Mouse (Mus musculus): ENCODE data around the gene AW011738. TPM values are rescaled to one million over a fixed set of nuclear protein-coding genes. Genes with fewer than 3 reads are reported as not detected.

AW011738 gene
- polyA plus RNA-seq, 1 experiment from 2014 or later, result 0.72 TPM

DNA sequence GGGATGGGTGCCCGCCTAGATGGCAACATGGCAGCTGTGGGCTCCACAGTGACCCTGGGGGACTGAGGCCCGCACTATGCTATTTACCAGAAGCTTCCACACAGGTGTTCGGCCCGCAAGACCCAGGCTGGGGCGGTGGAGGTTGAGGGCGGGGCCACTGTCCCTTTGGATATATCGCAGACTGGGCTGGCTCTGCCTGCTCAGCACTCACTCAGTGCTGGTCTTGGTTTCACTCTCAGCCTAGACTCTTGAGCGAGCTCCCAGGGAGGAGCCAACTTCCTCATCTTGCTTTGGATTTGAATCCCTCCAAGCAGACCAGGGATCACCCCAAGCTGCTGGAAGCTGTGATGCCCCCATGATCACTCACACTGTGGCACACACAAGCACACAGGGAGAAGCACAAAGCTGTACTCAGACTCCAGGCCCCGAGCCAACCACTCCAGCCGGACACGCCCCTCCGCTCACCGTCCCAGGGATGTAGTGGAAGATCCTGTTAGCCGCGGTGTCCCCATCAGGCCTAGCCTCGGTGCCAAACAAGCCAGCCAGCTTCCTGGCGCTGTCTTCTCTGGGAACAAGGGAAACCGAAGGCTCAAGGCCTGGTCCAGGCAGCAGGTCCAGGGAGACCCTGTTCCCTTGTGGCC is 24.8 kb downstream of the AW011738 start:
- peaks cover 39% of the 10 kb centered on the region for H3K36me3 ChIP-seq (ENCODE audit: insufficient read depth)
- no peaks in the 10 kb centered on the region for H3K27me3 ChIP-seq (ENCODE audit: insufficient read depth, low read length)
- H3K9me3 ChIP-seq (ENCODE audit: low read depth, low read length), result no peaks in the 10 kb centered on the region
- peak overlapping the region; percentile 40 for H3K4me2 ChIP-seq
- DNase-seq (peak; percentile 55), ATAC-seq (ENCODE audit: insufficient read depth) (peak; percentile 39)
- WGBS, result 27% methylated on average over 18 of the region's 18 CpGs
- peak overlapping the region; percentile 23 for H3K9ac ChIP-seq
- TF ChIP-seq CTCF (IDR thresholded peaks at IDR 0.05; ENCODE audit: low read depth), result no peak
- 0 out of 2 replicates have a peak, but pooled peaks cover 3% of the 10 kb centered on the region for H3K4me1 ChIP-seq (ENCODE audit: insufficient read depth)
- H3K27ac ChIP-seq (ENCODE audit: low read depth), result no peak overlapping the region
- H3K4me3 ChIP-seq (ENCODE audit: low read depth, low read length), result peak overlapping the region; percentile 8; the same call in 1 of the 2 replicates

- TF ChIP-seq CTCF (IDR thresholded peaks at IDR 0.05; ENCODE audit: low read depth), result no peak
- DNase-seq (peak; percentile 35), ATAC-seq (ENCODE audit: insufficient read depth) (peak; percentile 60; the same call in 1 of the 2 replicates)
- Histone ChIP-seq H3K27ac (ENCODE audit: low read depth) (no peak overlapping the region), H3K9me3 (ENCODE audit: low read depth, low read length) (no peaks in the 10 kb centered on the region), H3K4me3 (ENCODE audit: low read depth, low read length) (0 out of 2 replicates have a peak overlapping the region, but pooled peaks have one; percentile 8), H3K4me1 (ENCODE audit: insufficient read depth) (peaks cover 3% of the 10 kb centered on the region; the same call in 1 of the 2 replicates), H3K27me3 (ENCODE audit: insufficient read depth, low read length) (no peaks in the 10 kb centered on the region), H3K36me3 (ENCODE audit: insufficient read depth) (peaks cover 45% of the 10 kb centered on the region), H3K9ac (peak overlapping the region; percentile 23), H3K4me2 (peak overlapping the region; percentile 40)
- WGBS, result 16% methylated on average over 12 of the region's 12 CpGs
These were observed 25.4 kb downstream of the AW011738 start for GRCm38 (mm10) chr4:156228393-156229024.

GRCm38 (mm10) chr4:156234021-156234501 is 31.0 kb downstream of the AW011738 start:
- H3K4me2 ChIP-seq, result peak overlapping the region; percentile 94
- no peaks in the 10 kb centered on the region for H3K9me3 ChIP-seq (ENCODE audit: low read depth, low read length)
- peaks cover 64% of the 10 kb centered on the region for H3K36me3 ChIP-seq (ENCODE audit: insufficient read depth)
- ATAC-seq (ENCODE audit: insufficient read depth), result peak; percentile 12; the same call in 1 of the 2 replicates
- peak overlapping the region; percentile 68 for H3K9ac ChIP-seq
- no peak for TF ChIP-seq CTCF (IDR thresholded peaks at IDR 0.05; ENCODE audit: low read depth)
- WGBS, result 2% methylated on average over 17 of the region's 17 CpGs
- H3K4me3 ChIP-seq (ENCODE audit: low read depth, low read length), result peak overlapping the region; percentile 92
- no peaks in the 10 kb centered on the region; the same call in none of the 2 replicates for H3K4me1 ChIP-seq (ENCODE audit: insufficient read depth)
- H3K27ac ChIP-seq (ENCODE audit: low read depth), result no peak overlapping the region
- peak; percentile 47 for DNase-seq
- H3K27me3 ChIP-seq (ENCODE audit: insufficient read depth, low read length), result no peaks in the 10 kb centered on the region

DNA sequence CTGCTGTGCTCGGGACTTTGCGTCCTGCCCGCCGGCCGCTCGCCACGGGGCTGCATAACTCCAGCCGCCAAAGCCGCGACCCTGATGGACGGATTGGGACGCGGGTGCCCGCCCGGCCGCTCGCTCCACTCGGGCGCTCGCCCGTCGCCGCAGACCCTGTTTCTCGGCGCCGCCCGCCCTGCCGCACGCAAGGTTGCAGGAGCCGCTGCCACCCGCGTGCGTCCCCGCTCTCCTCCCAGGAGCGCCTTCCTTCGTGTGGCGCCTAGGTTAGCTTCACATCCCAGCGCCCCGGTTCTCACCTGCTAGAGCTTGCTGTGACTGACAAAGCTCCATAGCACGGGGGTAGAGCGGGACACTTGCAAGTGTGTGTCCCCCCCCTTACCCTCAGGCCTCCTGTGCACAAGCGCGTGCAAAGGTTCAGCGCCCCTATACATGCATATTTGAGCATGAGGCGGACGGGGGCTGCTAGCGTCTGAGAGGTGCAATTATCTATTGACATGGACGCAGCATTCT is 31.7 kb downstream of the AW011738 start, which contains the start of gene Plekhn1:
Gene Plekhn1 (minus strand): TSS at position 157 of the 513 bp plus-strand sequence.
- TF ChIP-seq CTCF (IDR thresholded peaks at IDR 0.05; ENCODE audit: low read depth), result no peak
- peak; percentile 53 for ATAC-seq (ENCODE audit: insufficient read depth)

DNA sequence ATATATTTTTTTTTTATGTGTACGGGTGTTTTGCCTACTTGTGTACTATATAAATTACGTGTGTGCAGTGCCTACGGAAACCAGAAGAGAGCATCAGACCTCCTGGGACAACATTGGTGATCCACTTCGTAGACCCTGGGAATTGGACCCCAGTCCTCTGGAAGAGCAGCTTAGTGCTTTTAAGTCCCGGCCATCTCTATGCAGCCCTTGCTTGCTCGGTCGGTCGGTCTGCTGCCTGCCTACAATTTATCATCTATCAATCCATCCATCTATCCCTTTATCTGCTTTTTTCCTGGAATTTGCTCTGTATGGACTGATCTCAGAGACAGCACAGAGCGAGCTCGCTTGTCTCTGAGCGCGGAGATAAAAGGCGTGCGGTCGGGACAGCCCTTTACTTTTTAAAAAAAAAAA is 32.3 kb downstream of the AW011738 start:
- H3K9ac ChIP-seq, result peak overlapping the region; percentile 77
- DNase-seq (peak; percentile 73), ATAC-seq (ENCODE audit: insufficient read depth) (peak; percentile 32)
- H3K4me3 ChIP-seq (ENCODE audit: low read depth, low read length), result peak overlapping the region; percentile 92
- H3K4me2 ChIP-seq, result peak overlapping the region; percentile 94
- peak; percentile 28; the same call in 1 of the 2 replicates for TF ChIP-seq CTCF (IDR thresholded peaks at IDR 0.05; ENCODE audit: low read depth)
- under 1% methylated on average over 15 of the region's 15 CpGs for WGBS
- H3K36me3 ChIP-seq (ENCODE audit: insufficient read depth), result peaks cover 64% of the 10 kb centered on the region
- H3K4me1 ChIP-seq (ENCODE audit: insufficient read depth), result no peaks in the 10 kb centered on the region; the same call in none of the 2 replicates
- H3K9me3 ChIP-seq (ENCODE audit: low read depth, low read length), result no peaks in the 10 kb centered on the region
- H3K27me3 ChIP-seq (ENCODE audit: insufficient read depth, low read length), result no peaks in the 10 kb centered on the region
- peak overlapping the region; percentile 96; the same call in 1 of the 2 replicates for H3K27ac ChIP-seq (ENCODE audit: low read depth)

More for the DNA sequence above, 31.7 kb downstream of the AW011738 start, which contains the start of gene Plekhn1:
- H3K4me3 ChIP-seq (ENCODE audit: low read depth, low read length), result peak within 1 kb of the TSS; percentile 92
- H3K4me1 ChIP-seq (ENCODE audit: insufficient read depth), result no peaks in the 10 kb centered on the region; the same call in none of the 2 replicates
- H3K27me3 ChIP-seq (ENCODE audit: insufficient read depth, low read length), result no peaks in the 10 kb centered on the region
- WGBS, result under 1% methylated on average over 37 of the region's 48 CpGs
- peak within 1 kb of the TSS; percentile 77 for H3K9ac ChIP-seq
- H3K4me2 ChIP-seq, result peak within 1 kb of the TSS; percentile 94
- peak within 1 kb of the TSS; percentile 96 for H3K27ac ChIP-seq (ENCODE audit: low read depth)
- DNase-seq, result peak; percentile 85
- peaks cover 64% of the 10 kb centered on the region for H3K36me3 ChIP-seq (ENCODE audit: insufficient read depth)
- no peaks in the 10 kb centered on the region for H3K9me3 ChIP-seq (ENCODE audit: low read depth, low read length)

- H3K4me3 ChIP-seq (ENCODE audit: low read depth, low read length), result peak within 1 kb of the TSS; percentile 92
- H3K9ac ChIP-seq, result peak within 1 kb of the TSS; percentile 77
- peaks cover 64% of the 10 kb centered on the region for H3K36me3 ChIP-seq (ENCODE audit: insufficient read depth)
- H3K27ac ChIP-seq (ENCODE audit: low read depth), result peak within 1 kb of the TSS; percentile 96
- WGBS, result under 1% methylated on average over 90 of the region's 90 CpGs
- H3K27me3 ChIP-seq (ENCODE audit: insufficient read depth, low read length), result no peaks in the 10 kb centered on the region
- peak; percentile 87 for ATAC-seq (ENCODE audit: insufficient read depth)
- DNase-seq, result peak; percentile 96
- no peaks in the 10 kb centered on the region for H3K9me3 ChIP-seq (ENCODE audit: low read depth, low read length)
- peak within 1 kb of the TSS; percentile 94 for H3K4me2 ChIP-seq
- no peak for TF ChIP-seq CTCF (IDR thresholded peaks at IDR 0.05; ENCODE audit: low read depth)
- no peaks in the 10 kb centered on the region; the same call in none of the 2 replicates for H3K4me1 ChIP-seq (ENCODE audit: insufficient read depth)
These were observed 32.9 kb downstream of the AW011738 start, which contains the start of gene Noc2l for GRCm38 (mm10) chr4:156235808-156236533. TSS of gene Noc2l (plus strand) at chr4:156236010.

All from lung, embryonic 14.5 days (tissue).